Mouse (Mus musculus): ENCODE data around the gene Lrrc73.

Lrrc73 gene

DNA sequence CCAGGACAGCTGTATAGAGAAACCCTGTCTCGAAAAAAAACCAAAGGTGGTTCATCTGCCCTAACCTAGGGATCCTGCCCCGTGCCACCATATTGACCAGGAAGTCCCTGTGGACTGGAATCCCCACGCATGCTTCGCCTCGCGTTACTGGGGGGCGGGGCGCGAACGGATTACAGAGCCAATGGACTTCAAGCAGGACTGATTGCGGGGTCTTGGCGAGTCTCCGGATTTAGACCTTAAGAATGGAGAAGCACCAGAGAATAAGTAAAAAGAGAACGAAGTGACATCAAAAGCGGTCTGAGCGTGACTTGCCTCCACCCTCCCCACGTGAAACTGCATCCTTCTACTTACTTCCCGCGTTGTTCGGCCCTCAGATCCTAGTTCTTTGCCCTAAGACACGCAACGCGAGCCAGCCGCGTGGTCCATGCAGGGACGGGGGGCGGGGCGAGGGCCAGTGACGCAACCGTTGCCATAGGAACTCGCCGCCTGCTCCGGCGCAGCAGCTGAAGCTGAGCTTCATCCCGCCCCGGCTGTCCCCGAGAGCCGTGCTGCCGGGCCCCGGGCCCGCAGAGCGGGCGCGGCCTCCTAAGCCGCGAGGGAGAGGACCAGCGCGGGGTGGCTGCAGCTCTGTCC lies at the start of gene Lrrc73:
Gene Lrrc73 (plus strand): TSS at position 80 of the 633 bp plus-strand sequence.
- DNase-seq (ENCODE audit: low read depth, low spot score), result peak; percentile 84

DNA sequence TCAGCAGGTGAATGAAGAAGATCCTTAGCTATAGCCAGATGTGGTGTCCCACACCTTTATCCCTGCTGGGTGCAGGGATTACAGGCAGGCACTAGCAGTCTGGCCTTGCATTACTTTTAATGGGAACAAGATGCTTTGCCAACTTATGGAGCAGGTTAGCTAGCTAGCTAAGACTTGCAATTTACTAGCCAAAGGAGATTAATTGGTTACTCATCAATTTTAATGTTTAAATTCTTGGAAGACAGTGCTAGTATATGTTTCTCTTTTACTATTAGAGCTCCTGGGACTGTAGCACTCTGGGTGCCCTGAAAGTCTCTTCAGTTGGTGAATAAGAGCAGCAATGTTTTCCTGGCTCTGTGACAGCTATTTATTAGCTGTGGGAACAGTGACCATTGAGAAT lies 46.7 kb upstream of the Lrrc73 start:
- DNase-seq (ENCODE audit: low read depth, low spot score), result no peak

DNA sequence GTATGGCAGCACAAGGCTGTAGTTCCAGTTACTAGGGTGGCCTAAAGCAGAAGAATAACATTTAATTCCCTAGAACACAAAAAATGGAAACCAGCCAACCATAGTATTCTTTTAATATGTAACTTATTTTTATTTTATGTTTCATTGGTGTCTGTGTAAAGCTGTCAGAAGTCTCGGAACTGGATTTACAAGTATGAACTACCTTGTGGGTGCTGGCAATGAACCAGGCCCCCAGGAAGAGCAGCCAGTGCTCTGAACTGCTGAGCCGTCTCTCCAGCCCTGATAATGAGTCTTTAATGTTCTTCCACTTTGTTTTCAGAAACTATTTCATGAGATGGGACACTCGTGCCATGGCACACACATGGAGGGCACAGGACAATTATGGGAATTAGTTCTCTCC lies 42.8 kb upstream of the Lrrc73 start:
- no peak for DNase-seq (ENCODE audit: low read depth, low spot score)

DNA sequence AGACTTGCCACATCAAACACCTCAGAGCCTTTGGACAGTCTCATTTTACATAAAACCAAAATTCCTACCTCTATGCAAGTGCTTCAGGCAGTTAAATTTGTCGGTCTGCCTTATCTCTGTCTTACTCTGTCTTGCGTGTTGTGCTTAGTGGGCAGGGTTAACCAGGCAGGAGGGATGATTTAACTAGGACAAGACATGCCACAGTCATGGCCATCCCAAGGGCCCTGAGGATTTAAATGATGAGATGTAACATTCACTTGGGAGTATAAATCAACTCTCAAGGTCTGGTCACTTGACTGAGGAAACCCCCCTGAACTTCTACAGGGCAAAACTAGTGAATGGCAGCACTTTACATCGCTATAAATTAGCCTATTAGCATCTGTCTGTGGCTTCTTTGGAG lies 31.7 kb upstream of the Lrrc73 start:
- no peak for DNase-seq (ENCODE audit: low read depth, low spot score)

DNA sequence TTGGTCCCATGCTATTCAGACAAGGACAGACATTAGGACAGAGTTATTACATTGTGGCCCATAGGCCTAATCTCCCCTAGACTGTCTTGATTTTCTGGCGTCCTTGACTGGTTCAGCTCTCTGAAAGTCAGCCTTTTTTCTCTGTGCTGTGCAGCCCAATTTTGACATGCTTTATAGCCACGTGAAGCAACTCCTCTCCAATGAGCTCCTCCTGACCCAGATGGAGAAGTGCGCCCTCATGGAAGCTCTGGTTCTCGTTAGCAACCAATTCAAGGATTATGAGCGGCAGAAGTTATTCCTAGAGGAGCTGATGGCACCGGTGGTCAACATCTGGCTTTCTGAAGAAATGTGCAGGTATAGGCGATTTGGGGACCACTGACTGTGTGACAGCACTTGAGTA lies 25.8 kb upstream of the Lrrc73 start:
- DNase-seq (ENCODE audit: low read depth, low spot score), result no peak

DNA sequence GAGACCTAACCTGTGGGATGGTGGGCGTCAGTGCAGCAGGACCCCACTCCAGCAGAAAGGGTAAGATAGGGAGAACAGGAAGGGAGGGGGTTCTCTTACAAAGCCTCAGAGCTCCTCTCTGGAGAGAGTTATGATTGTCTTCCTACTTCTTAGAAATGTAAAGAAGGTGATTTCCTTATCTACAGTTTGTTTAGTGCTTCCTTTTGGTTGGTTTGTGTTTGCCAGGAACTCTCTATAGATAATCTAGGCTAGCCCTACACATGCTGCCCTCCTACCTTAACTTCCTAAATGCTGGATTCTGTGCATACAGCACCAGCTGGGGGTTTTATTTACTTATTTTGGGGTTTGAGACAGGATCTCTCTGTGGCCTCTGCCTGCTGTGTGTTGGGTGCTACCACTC lies 17.3 kb upstream of the Lrrc73 start:
- DNase-seq (ENCODE audit: low read depth, low spot score), result no peak

DNA sequence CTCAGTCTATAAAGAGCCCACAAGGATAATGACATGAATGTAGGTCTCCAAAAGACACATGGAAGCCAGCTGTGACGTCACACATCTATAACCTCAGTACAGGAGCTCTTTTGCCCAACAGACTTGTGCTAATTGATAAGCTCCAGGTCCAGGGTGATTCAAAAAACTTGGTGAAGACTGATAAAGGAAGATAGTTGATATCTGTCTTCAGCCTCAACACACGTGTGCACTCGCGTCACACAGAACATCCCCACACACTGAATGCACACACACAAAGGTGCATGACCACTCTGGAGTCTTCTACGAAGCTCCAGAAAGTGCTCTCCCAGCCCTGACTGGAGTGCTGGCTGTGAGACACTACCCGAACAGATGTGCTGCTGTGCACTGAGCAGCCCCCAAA lies 16.3 kb upstream of the Lrrc73 start:
- DNase-seq (ENCODE audit: low read depth, low spot score), result no peak

DNA sequence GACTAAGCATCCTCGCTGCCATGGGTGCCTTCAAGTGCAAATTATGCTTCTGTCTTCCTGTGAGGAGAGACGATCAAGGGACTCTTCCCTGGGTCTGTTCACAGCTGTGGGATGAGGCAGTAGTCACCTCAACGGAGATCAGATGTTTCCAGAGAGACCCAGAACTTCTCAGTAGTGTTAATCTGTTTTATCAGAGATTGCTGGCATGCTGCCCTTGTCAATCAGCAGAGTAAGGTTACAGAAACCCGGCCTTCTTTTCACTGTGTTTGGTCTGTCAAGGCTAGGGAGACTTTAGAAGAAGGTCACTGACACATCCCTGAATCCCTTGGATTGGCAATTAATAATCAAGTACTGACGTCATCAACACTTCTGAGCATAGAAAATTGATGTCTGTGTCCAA lies 15.9 kb upstream of the Lrrc73 start:
- DNase-seq (ENCODE audit: low read depth, low spot score), result no peak

DNA sequence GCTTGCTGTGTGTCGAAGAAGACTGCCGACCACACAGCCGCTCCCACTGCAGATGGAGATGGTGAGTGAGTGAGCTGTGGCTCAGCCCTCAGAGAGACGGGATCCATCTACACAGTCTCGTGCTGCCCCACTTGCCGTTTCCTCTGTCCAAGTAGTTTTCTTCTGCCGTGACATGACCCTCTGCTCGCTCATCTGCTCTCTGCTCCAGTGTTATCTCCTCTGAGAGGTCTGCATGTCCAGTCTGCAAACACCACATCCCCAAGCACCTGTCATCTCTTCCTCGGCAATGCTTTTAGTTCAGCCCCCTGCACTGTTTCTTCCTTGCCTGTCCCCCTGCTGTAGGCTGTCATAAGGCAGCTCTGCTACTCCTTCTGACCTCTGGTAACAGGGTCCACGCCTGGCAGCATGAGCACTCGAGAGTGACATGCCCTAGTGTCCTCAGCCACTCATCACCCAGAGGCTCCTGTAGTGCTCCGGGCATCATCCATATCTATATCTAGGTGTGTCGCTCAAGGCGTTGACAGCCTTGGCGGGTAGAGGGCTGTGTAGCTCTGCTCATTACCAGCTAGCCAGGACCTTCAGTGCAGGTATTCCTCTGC lies 13.7 kb upstream of the Lrrc73 start:
- DNase-seq (ENCODE audit: low read depth, low spot score), result no peak

DNA sequence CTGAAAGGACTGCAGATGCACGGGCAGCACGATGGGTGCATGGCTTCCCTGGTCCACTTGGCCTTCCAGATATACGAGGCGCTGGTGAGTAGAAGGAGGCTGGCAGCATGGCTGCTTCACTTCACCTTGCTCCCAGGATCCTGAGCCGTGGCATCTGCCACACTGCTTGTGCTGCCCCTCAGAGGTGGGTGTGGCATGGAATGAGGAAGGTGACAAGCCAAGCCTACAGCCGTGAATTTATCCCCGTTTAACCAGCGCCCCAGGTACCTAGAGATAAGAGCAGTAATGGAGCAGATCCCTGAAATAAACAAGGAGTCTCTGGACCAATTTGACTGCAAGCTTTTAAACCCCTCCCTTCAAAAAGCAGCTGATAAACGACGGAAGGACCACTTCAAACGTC lies 11.9 kb upstream of the Lrrc73 start:
- no peak for DNase-seq (ENCODE audit: low read depth, low spot score)

DNA sequence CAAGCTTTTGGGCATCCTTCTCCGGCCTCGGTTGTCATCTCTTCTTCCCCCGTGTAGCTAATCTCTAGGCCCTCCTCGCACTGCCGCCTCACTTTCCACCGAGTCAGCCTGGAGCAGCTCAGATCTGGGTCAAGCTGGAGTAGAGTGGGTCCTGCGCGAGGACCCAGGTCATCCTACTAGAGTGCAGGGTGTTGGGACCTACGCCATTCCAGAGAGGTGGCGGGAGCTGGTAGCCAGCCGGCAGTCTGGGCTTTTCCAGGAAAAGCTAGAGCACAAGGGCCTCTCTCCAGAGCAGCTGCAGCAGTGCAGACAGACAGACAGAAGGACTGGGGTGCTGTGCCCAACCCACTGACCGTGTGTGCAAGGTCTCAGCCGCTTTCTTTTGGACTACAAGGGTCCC lies 11.1 kb upstream of the Lrrc73 start:
- no peak for DNase-seq (ENCODE audit: low read depth, low spot score)

DNA sequence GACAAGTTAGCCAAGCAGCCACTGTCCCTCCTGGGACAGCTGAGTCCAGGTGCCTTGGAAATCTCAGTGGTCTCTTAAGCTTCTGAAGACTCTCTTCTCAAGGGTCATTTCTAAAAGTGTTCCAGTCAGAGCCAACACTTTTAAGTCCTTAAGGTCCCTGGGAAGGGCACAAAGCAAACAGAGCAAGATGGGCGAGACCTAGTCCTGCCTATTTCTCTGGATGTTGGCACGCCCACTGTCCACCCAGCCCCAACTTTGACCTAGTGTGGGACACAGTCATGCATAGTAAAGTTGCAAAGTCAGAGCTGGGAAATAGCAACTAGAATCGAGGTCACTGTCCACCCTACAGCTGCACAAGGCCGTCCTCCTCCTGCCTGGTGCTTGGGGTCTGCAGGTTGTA lies 10.3 kb upstream of the Lrrc73 start:
- DNase-seq (ENCODE audit: low read depth, low spot score), result no peak

DNA sequence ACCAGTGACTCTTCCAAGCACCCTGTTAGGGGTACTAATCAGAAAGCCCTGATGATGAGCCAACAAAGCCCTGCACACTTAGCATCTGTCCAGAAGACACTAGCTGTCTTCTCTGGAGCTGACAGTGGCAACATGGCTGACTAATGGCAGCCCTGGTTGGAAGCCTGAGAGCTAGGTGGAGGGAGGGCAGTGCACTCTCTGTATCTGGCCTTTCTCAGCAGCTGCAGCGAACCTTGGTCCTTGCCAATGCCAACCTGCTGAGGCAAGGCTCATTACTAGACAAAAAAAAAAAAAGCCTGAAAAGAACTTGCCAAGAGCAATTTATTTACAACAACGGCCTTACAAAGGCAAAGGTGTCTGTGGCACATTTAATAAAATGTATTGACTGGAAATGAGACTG lies 9.7 kb upstream of the Lrrc73 start:
- no peak for DNase-seq (ENCODE audit: low read depth, low spot score)

DNA sequence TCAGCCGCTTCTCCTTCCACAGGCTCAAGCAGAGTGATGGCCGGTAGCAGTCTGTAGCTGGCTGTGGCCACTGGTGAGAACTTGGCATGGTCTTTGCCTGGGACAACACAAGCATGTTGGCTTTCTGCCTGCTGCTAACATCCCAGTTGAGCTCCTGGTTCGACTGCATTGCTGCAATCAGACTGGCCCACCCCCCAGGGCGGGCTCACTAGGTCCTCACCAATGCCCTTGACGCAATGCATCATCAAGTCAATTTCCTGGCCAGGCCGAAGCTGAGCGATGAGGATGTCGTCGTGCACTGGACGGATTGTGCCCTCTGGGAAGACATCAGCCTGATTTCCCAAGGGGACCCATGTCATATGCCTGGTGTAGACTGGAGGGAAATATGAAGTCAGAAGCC lies 8.8 kb upstream of the Lrrc73 start:
- DNase-seq (ENCODE audit: low read depth, low spot score), result no peak

DNA sequence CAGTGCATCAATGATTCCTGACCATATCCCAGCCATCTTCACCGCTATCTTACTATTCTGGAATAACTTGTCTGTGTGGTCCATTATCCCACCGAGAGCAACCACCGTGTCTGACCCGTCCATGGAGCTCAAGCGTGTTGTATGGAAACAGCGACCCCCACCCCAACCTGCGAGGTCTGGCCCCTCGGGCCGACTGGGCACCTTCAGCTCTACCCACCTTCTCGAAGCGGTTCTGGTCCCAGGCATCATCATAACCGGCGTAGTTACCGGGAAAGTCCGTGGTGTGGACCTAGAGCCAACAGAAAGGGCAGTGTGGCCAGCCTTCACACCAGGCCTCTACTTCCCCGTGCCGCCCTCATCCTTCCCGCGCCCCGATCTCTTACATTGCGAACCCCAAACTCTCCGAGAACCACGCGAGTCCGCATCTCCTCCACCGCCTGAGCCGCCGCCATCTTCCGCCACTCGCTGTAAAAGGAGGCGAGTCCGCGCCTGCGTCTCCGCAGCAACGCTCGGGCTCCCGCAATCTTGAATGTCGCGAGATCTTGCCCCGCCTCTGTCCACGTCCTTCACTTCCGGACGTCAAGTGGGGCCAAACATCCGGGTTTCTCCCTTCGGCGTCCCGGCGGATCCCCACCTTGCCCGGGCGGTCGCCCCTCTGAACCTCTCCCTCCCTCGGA lies 5.7 kb upstream of the Lrrc73 start, which contains the start of the genes Polr1c and Yipf3:
Gene Polr1c (minus strand): TSS at position 543 of the 677 bp plus-strand sequence.
Gene Yipf3 (plus strand): TSS at position 569 of the 677 bp plus-strand sequence.
- peak; percentile 93 for DNase-seq (ENCODE audit: low read depth, low spot score)

DNA sequence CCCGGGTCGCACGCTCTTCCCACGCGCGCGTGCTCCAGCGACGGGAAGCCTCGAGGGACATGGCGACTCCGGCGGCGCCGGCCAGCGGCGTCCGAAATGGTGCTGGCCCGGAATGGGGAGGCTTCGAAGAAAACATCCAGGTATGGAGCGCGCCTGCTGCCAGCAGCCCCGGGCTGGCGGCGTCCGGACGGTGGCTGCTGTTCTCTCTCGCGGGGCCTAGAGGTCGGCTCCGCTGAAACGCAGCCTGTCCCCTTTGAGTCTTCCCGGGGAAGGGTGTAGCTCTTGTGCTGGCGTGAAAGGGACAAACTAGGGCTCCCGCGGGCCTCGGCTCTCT lies 5.2 kb upstream of the Lrrc73 start:
- no peak for DNase-seq (ENCODE audit: low read depth, low spot score)

DNA sequence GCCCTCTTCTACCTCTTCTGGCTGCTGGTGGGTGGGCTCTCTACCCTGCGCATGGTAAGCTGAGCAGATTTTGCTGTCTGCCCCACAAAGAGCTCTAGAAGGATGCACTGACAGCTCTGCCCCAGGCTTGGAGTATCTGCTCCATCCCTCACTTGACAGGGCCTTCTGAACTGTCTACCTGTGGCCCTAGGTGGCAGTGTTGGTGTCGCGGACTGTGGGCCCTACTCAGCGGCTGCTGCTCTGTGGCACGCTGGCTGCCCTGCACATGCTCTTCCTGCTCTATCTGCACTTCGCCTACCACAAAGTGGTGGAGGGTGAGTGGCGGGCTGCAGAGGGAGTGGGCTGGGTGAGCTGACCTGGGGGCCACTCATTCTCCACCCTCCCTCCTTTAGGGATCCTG lies 2.2 kb upstream of the Lrrc73 start:
- peak; percentile 61 for DNase-seq (ENCODE audit: low read depth, low spot score)

DNA sequence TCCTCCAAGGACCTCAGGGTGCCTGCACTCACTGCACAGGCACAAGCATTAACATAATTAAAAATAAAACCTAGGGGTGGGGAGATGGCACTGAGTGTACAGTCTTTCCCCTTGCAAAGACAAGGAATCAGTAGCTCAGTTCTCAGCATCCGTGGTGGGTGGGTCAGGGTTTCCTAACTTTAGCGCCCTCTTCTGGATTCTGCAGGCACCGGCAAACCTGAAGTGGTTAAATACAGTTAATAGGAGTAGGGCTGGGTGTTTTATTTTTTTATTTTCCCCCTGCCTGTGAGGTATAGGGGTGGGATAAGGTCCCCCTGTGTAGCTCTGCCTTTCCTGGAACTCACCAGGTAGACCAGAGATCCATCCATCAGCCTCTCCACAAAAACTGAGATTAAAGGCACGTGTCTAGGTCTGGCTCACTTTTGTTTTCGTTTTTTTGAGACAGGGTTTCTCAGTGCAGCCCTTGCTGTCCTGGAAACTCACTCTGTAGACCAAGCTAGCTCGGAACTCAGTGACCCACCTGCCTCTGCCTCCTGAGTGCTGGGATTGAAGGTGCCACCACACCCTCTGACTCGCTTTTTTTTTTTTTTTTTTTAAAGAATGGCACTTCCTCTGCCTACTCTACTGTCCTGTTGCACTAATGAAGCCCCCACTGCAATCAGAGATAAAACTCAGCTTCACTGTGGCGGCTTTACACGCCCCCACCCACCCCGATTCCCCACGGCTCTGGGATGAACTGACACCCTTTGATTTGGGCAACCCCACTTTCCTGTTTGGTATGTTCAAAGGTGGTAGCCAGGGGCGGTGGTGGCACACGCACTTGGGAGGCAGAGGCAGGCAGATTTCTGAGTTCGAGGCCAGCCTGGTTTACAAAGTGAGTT lies 520 bp upstream of the Lrrc73 start:
- peak; percentile 65 for DNase-seq (ENCODE audit: low read depth, low spot score)

DNA sequence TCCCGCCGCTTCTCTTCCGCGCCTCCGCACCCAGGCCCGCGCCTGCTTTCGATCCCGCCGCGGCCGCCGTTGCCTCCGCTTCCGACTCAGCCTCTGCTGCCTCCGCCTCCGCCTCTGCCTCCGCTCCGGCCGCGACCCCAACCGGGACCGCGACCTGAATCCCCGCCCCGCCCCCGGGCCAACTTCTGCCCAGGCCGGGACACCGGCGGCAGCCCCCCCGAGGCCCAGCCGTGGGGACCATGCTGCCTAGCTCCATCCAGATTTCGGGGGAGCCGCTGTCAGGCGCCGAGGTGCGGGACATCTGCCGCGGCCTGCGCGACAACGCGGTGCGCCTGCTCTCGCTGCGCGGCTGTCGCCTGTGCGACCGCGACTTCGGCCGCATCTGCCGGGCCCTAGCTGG lies 775 bp downstream of the Lrrc73 start:
- DNase-seq (ENCODE audit: low read depth, low spot score), result no peak

DNA sequence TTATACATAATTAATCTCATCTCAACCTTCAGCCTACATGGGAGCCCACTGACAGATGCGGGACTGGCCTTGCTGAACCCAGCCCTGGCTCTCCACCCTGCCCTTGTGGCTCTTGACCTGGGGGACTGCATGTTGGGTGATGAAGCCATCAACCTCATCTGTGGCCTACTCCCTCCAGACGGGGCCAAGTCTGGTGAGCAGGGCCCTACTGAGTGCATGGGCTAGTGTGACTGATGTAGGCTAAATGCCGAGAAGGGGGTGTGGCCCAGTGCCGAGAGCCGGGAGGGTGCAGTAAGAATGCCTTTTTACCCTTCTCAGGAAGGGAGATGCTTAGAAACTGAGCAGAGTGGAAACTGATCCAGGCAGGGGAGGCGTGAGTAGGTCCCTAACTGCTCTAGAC lies 1.8 kb downstream of the Lrrc73 start:
- no peak for DNase-seq (ENCODE audit: low read depth, low spot score)

DNA sequence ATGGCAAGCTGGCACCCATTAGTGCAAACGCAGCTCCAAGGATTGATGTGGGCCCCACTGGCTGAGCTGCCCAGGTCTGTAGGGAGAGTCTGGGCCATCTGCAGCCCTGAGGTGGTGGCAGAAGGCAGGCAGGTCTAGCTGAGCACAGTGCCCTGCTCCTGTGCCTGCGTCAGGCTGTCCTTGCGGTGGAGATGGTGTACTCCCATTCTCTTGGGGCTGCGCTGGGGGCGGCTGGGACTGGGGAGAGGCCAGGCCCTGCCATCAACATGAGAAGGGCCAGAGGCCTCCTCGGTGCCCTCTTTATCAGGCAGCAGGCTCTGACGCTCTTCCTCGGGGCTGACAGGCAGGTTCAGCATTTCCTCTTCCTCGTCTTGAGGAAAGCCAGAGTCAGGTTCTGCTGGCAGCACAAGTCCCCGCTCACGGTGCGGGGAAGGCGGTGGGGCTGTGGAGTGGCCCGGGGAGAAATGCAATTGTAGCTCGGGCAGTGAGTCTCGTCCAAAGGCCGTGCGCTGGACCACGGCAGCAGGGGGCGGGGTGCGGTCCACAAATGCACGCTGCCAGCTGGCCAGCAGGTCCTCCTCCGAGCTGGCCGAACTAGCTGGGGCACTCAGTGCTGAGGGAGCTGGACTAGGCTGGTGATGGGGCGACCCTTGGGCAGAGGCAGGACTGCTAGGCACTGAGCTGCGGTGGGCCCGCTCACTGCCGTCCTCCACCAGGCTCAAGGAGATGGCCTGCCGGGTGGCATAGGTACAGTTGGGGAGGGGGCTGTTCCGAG lies 5.1 kb downstream of the Lrrc73 start:
- no peak for DNase-seq (ENCODE audit: low read depth, low spot score)

DNA sequence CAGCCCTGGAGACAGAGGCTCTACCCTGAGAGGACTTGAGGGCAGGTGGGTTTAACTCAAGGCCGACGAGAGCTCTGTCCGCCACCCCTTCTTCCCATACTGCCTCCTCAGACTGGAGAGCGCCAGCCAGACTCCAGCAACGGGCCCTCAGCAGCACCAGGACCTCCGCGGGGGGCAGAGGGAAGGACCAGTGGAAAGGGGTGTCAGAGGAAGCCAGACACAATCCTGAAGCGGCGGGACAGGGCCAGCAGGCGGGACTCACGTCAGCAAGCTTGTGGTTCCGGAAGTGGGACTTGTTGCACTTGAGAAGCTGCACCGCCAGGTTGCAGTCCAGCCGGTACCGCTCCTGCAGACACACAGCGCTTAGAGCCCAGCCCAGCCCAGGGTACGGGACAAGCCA lies 6.3 kb downstream of the Lrrc73 start:
- no peak for DNase-seq (ENCODE audit: low read depth, low spot score)

All from ES-CJ7 (cell line).